Mouse (Mus musculus) heart, embryonic 10.5 days (tissue): ENCODE measurements around the gene Map3k13. TPM values are rescaled to one million over a fixed set of nuclear protein-coding genes. Genes with fewer than 3 reads are reported as not detected.
A peak's percentile ranks its signal among the peaks of the same experiment; 100 is the strongest.

Source experiments
- DNase-seq: peaks from one replicate; pipeline ENCODE4 v3.0.0-alpha.2; 2017; ENCODE audit warnings: low spot score
- H3K27ac ChIP-seq: fragments of 300-500 bp; sonication (generic); 2 replicates; pipeline ENCODE4 v1.5.1; 2016; ENCODE audit warnings: mild to moderate bottlenecking
- H3K27me3 ChIP-seq: fragments of 300-500 bp; sonication (generic); 2 replicates; pipeline ENCODE4 v1.6.1; 2016; ENCODE audit warnings: mild to moderate bottlenecking; ENCODE audit not compliant: poor library complexity, insufficient read depth, severe bottlenecking
- H3K36me3 ChIP-seq: fragments of 300-500 bp; sonication (generic); 2 replicates; pipeline ENCODE4 v1.6.1; 2016; ENCODE audit warnings: mild to moderate bottlenecking, moderate library complexity
- H3K4me1 ChIP-seq: fragments of 300-500 bp; sonication (generic); 2 replicates; pipeline ENCODE4 v1.6.1; 2016; ENCODE audit warnings: mild to moderate bottlenecking
- H3K4me3 ChIP-seq: fragments of 300-500 bp; sonication (generic); 2 replicates; pipeline ENCODE4 v1.5.1; 2016; ENCODE audit warnings: mild to moderate bottlenecking, moderate library complexity
- H3K9me3 ChIP-seq: fragments of 300-500 bp; sonication (generic); 2 replicates; pipeline ENCODE4 v1.6.1; 2016; ENCODE audit warnings: mild to moderate bottlenecking, moderate library complexity
- WGBS: fragments of 180-500 bp; shearing (Covaris S2); methylation state at CpG from one replicate; pipeline ENCODE4 v1.1.7; 2016; 5-methylcytosine and 5-hydroxymethylcytosine counted together
- polyA plus RNA-seq: library from polyadenylated mRNA; unstranded; fragments of >200 nt; fragmentation: Nextera tagmentation; extraction: Ambion mirVana; gene quantifications from 2 replicates; pipeline ENCODE4 v1.2.1, GENCODE M21; 2016

Map3k13 gene
- polyA plus RNA-seq, result 0.48 and 0.63 TPM in 2 replicates

GRCm38 (mm10) chr16:21793875-21794696, at the start of gene Map3k13:
Map3k13 (plus strand) TSS chr16:21794346.
- WGBS, result 2% methylated on average over 47 of the region's 47 CpGs
- Histone ChIP-seq H3K36me3 (no peaks in the 10 kb centered on the region), H3K27me3 (no peaks in the 10 kb centered on the region), H3K9me3 (no peaks in the 10 kb centered on the region), H3K4me1 (peaks cover 11% of the 10 kb centered on the region; the same call in 1 of the 2 replicates), H3K4me3 (peak within 1 kb of the TSS; percentile 79), H3K27ac (peak within 1 kb of the TSS; percentile 90)
- peak; percentile 97 for DNase-seq

DNA sequence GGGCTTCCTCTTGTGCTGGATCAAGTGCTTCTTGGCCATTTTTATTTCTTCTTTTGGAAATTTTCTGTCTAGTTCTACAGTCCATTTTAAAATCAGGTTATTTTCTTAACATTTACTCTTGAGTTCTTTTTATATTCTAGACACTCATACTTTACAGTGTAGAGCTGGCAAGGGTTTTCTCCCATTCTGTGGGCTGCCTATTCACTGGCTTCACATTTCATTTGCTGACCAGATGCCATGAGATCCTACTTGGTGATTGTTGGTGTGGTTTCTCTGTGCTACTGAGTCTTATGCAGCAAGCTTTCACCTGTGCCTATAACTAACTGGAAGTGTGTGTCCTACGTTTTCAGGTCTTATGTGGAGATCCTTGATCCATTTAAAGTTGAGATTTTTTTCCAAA, 35.7 kb upstream of the Map3k13 start:
- WGBS, result 83% methylated on average over 1 of the region's 1 CpGs
- Histone ChIP-seq H3K4me1 (no peaks in the 10 kb centered on the region), H3K27me3 (no peaks in the 10 kb centered on the region), H3K9me3 (no peaks in the 10 kb centered on the region), H3K4me3 (no peak overlapping the region), H3K36me3 (no peaks in the 10 kb centered on the region), H3K27ac (no peak overlapping the region)
- DNase-seq, result no peak

DNA sequence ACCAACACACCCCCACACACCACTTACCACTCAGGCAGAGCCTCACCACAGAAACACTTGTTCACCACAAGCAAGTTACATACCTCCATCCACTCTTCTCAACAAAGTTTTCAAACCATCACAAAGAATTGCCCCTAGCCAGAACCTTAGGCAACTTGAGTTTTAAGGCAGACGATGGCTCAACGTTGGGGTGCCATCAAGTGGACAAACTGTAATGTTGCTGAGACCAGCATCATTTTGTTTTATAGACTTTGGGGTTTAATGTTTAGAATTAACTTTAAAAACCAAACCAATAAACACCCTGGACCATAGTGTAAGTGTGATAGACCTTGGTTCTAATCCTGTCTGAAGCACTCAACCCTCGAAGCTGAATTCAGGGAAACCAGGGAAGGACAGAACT, 25.9 kb upstream of the Map3k13 start:
- DNase-seq, result no peak
- Histone ChIP-seq H3K9me3 (no peaks in the 10 kb centered on the region), H3K36me3 (no peaks in the 10 kb centered on the region), H3K27ac (no peak overlapping the region), H3K4me1 (no peaks in the 10 kb centered on the region), H3K27me3 (no peaks in the 10 kb centered on the region), H3K4me3 (no peak overlapping the region)
- 74% methylated on average over 3 of the region's 3 CpGs for WGBS

DNA sequence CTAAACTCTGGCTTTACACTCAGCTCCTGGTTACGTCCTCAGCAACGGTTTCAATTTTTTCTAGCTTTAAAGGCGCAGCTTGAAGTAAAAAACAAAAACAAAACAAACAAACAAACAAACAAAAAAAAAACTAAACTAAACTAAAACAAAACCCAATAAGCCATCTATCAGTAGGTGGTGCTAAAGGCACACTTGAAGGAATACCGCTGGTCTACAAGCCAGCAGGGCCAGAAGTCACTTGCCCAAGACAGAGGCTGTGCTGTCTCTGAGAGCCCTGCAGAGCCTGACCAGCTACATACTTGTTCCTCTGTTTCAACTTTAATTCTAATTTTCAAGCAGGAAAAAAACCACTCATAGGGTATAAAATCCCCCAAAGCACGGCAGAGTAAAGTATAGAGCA, 24.5 kb upstream of the Map3k13 start:
- no peak for DNase-seq
- Histone ChIP-seq H3K4me1 (no peaks in the 10 kb centered on the region), H3K4me3 (no peak overlapping the region), H3K27ac (no peak overlapping the region), H3K27me3 (no peaks in the 10 kb centered on the region), H3K36me3 (no peaks in the 10 kb centered on the region), H3K9me3 (no peaks in the 10 kb centered on the region)
- WGBS, result 67% methylated on average over 5 of the region's 5 CpGs

DNA sequence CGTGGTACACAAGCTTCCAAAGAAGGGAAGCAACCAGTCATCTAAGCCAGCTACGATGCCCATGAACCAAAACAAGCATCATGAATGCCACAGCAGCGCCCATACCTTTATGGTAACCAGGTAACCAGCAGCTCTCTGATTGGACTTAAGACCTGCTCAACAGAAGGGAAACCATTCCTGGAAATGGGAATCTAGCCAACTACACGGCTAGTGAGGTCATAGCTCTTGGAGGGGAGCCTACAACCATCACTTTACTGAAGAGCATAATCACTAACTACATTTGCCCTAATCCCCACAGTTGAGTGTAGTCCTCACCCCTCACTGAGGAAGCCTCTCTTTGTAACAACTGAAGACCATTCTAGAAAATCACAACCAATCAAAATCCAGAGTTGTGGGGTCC, 19.4 kb upstream of the Map3k13 start:
- WGBS, result 74% methylated on average over 4 of the region's 4 CpGs
- no peaks in the 10 kb centered on the region for H3K36me3 ChIP-seq

GRCm38 (mm10) chr16:21778293-21778866, 15.8 kb upstream of the Map3k13 start:
- no peaks in the 10 kb centered on the region for H3K4me1 ChIP-seq
- 0 out of 2 replicates have a peak overlapping the region, but pooled peaks have one; percentile 2 for H3K27ac ChIP-seq
- H3K9me3 ChIP-seq, result no peaks in the 10 kb centered on the region
- peak overlapping the region; percentile 36 for H3K4me3 ChIP-seq
- no peak for DNase-seq
- no peaks in the 10 kb centered on the region for H3K36me3 ChIP-seq
- WGBS, result 36% methylated on average over 3 of the region's 3 CpGs
- H3K27me3 ChIP-seq, result 0 out of 2 replicates have a peak, but pooled peaks cover 3% of the 10 kb centered on the region

More for the DNA sequence above, 19.4 kb upstream of the Map3k13 start:
- no peaks in the 10 kb centered on the region for H3K9me3 ChIP-seq
- no peak for DNase-seq
- no peak overlapping the region for H3K4me3 ChIP-seq
- H3K4me1 ChIP-seq, result no peaks in the 10 kb centered on the region
- no peak overlapping the region for H3K27ac ChIP-seq
- H3K27me3 ChIP-seq, result 0 out of 2 replicates have a peak, but pooled peaks cover 3% of the 10 kb centered on the region

GRCm38 (mm10) chr16:21779149-21779548, 15.0 kb upstream of the Map3k13 start:
- H3K27ac ChIP-seq, result no peak overlapping the region
- H3K9me3 ChIP-seq, result no peaks in the 10 kb centered on the region
- H3K4me3 ChIP-seq, result no peak overlapping the region
- DNase-seq, result no peak
- 78% methylated on average over 4 of the region's 4 CpGs for WGBS
- no peaks in the 10 kb centered on the region for H3K36me3 ChIP-seq
- H3K27me3 ChIP-seq, result 0 out of 2 replicates have a peak, but pooled peaks cover 3% of the 10 kb centered on the region
- no peaks in the 10 kb centered on the region for H3K4me1 ChIP-seq

GRCm38 (mm10) chr16:21781277-21781676, 12.9 kb upstream of the Map3k13 start:
- H3K27me3 ChIP-seq, result no peaks in the 10 kb centered on the region
- 77% methylated on average over 3 of the region's 3 CpGs for WGBS
- H3K4me3 ChIP-seq, result no peak overlapping the region
- no peaks in the 10 kb centered on the region for H3K9me3 ChIP-seq
- no peak for DNase-seq
- no peaks in the 10 kb centered on the region for H3K4me1 ChIP-seq
- H3K36me3 ChIP-seq, result no peaks in the 10 kb centered on the region
- H3K27ac ChIP-seq, result no peak overlapping the region

GRCm38 (mm10) chr16:21781895-21782294, 12.3 kb upstream of the Map3k13 start:
- no peaks in the 10 kb centered on the region for H3K4me1 ChIP-seq
- DNase-seq, result no peak
- no peaks in the 10 kb centered on the region for H3K36me3 ChIP-seq
- H3K27me3 ChIP-seq, result no peaks in the 10 kb centered on the region
- no peaks in the 10 kb centered on the region for H3K9me3 ChIP-seq
- 76% methylated on average over 3 of the region's 3 CpGs for WGBS
- H3K4me3 ChIP-seq, result no peak overlapping the region
- no peak overlapping the region for H3K27ac ChIP-seq

GRCm38 (mm10) chr16:21782807-21783206, 11.3 kb upstream of the Map3k13 start:
- H3K4me3 ChIP-seq, result no peak overlapping the region
- no peaks in the 10 kb centered on the region for H3K36me3 ChIP-seq
- 60% methylated on average over 2 of the region's 2 CpGs for WGBS
- H3K9me3 ChIP-seq, result no peaks in the 10 kb centered on the region
- H3K27me3 ChIP-seq, result no peaks in the 10 kb centered on the region
- peaks cover 7% of the 10 kb centered on the region for H3K4me1 ChIP-seq
- no peak for DNase-seq
- H3K27ac ChIP-seq, result no peak overlapping the region

DNA sequence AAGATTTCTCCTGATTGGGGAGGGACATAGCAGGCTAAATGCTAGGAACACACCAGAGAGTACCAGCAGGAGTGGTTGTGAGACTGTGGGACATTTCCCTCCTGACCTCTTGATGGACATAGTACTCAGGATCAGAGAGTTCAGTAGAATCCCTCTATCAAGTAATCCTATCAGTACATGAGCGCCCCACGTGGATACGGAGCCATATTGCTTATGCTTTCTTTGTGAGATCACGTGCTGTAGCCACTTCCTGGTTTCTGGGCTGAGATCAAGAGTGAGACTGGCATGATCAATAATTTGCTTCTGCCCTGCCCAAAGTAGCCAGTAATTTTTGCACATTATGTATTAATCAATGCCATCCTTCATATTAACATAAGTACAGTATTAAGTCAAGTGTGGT, 9.1 kb upstream of the Map3k13 start:
- Histone ChIP-seq H3K9me3 (no peaks in the 10 kb centered on the region), H3K36me3 (no peaks in the 10 kb centered on the region), H3K27me3 (no peaks in the 10 kb centered on the region), H3K4me1 (peaks cover 10% of the 10 kb centered on the region), H3K27ac (no peak overlapping the region), H3K4me3 (no peak overlapping the region)
- 75% methylated on average over 4 of the region's 4 CpGs for WGBS
- DNase-seq, result no peak

DNA sequence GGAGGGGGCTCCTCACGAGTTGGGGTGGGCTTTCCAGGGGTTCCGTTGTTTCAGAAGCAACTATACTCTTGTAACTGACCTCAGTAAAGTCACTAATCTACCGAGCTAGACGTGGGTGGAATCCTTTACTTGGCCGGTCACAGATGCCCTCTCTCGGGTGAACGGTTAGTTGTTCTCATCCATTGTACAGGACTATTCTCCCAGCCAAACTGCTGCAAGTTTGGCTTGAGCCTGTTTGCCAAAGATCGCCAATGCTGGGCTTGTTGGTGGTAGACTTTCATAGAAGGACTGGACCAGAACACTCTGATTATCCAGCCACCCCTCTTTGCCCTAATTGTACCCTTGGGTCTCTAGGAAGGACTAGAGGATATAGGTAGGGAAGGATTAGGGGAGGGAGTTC, 7.8 kb upstream of the Map3k13 start:
- no peaks in the 10 kb centered on the region for H3K9me3 ChIP-seq
- H3K4me1 ChIP-seq, result peaks cover 10% of the 10 kb centered on the region
- 84% methylated on average over 8 of the region's 8 CpGs for WGBS
- H3K36me3 ChIP-seq, result no peaks in the 10 kb centered on the region
- no peak for DNase-seq
- H3K27ac ChIP-seq, result no peak overlapping the region
- H3K27me3 ChIP-seq, result no peaks in the 10 kb centered on the region
- H3K4me3 ChIP-seq, result no peak overlapping the region

- H3K27ac ChIP-seq, result peak within 1 kb of the TSS; percentile 81
- WGBS, result 9% methylated on average over 28 of the region's 28 CpGs
Measured at GRCm38 (mm10) chr16:21787516-21788353, 6.4 kb upstream of the Map3k13 start, which contains the start of gene Ehhadh. Ehhadh (minus strand) TSS chr16:21787807.

More at GRCm38 (mm10) chr16:21787516-21788353, 6.4 kb upstream of the Map3k13 start, which contains the start of gene Ehhadh:
- H3K36me3 ChIP-seq, result no peaks in the 10 kb centered on the region
- H3K4me1 ChIP-seq, result peaks cover 10% of the 10 kb centered on the region
- peak; percentile 81 for DNase-seq
- peak within 1 kb of the TSS; percentile 67 for H3K4me3 ChIP-seq
- no peaks in the 10 kb centered on the region for H3K27me3 ChIP-seq
- H3K9me3 ChIP-seq, result no peaks in the 10 kb centered on the region
